Mouse (Mus musculus) left cerebral cortex, adult 9 months (tissue): ENCODE measurements at regions not wholly inside any gene's neighbourhood (a gene's known extent, or its start where the extent isn't known, plus 50 kb on each side); places are given as distances from the start of the nearest gene placed in this dataset.
"Not testable (repeated sequence)": the region's sequence is repeated elsewhere in the genome, so short reads cannot be mapped to it uniquely, and the experiment has no call there.

Experiments
- DNase-seq, 2 experiments: peaks; one replicate each; pipeline ENCODE4 v3.0.0; 2022; ENCODE audit warnings: low spot score in 2 of 2

- DNase-seq = no peak
Measured at GRCm38 (mm10) chr1:108102607-108103006, 512.8 kb downstream of the Serpinb8 start.

GRCm38 (mm10) chr1:108110984-108111383 lies 521.2 kb downstream of the Serpinb8 start:
- no peak for DNase-seq

- no peak for DNase-seq
Measured at GRCm38 (mm10) chr1:108127393-108127792, 537.6 kb downstream of the Serpinb8 start.

DNA sequence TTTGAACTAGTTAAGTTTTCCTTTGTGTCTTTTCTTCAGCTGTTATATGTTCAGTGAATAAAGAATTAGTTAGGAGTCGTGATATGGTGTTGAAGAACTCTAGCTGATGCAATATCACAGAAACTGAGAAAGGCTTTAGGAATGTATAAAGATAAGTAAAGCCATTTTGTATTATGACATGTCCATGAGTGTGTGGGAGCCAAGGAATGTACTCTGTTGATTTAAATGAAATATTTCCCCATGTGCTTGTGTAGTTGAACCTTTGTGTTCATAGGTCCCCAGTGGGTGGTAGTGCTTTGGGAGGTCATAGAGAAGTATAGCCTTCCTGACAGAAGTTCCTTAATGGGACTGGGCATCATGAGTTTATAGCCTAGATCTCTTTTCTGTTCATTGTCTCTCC lies 542.2 kb downstream of the Serpinb8 start:
- no peak for DNase-seq

- not testable (repeated sequence) for DNase-seq
Measured at GRCm38 (mm10) chr1:108135346-108135745, 545.5 kb downstream of the Serpinb8 start.

GRCm38 (mm10) chr1:108144114-108144513 lies 554.3 kb downstream of the Serpinb8 start:
- DNase-seq = no peak

GRCm38 (mm10) chr1:108181350-108182167 lies 591.8 kb downstream of the Serpinb8 start:
- no peak for DNase-seq

DNA sequence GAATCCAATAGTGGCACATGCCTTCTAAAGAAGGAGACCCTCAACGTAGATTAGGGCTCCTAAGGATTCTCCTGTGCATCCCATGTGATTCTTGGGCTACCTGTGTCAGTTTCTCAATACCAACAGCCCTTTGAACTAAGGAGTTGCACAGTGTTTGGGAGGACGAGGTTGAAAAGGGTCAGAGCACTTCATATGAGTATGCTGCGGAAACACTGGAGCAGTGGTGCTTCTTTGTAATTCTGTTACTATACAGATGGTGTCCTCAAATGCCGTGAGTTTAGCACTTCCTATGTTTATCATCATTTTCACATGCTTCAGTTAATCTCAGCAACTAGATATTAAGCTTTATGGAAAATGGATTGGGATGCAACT lies 592.3 kb downstream of the Serpinb8 start:
- DNase-seq = no peak

DNA sequence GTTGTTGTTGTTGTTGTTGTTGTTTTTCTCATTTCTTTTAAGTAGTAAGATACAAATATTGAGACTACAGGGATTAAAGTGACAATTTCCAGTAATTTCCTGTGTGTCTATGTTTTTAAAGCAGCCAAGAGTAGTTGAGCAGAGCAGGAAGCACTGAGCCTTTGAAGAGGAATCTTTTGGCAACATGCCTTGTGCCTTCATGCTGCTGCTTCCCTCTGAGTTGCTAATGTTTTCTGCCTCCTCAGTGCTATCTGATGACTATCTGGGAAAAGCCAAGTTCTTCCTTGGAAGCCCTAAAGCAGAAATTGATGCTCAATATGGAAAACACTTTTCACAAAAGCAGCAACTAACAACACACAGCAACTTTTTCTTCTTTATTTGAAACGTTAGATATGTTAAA lies 634.2 kb downstream of the Serpinb8 start:
- peak in 1 of 2 experiments; percentile 2 for DNase-seq

DNA sequence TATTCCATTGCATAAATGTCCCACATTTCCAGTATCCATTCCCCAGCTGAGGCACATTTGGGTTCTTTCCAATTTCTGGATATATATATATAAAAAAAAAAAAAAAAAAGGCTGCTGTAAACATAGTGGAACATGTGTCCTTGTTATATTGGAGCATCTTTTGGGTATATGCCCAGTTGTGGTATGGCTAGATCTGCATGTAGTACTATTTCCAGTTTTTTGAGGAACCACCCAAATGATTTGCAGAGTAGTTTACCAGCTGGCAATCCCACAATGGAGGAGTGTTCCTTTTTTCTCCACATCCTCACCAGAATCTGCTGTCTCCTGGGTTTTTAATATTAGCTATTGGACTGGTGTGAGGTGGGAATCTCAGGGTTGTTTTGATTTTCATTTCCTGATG lies 650.3 kb downstream of the Serpinb8 start:
- DNase-seq = no peak

DNA sequence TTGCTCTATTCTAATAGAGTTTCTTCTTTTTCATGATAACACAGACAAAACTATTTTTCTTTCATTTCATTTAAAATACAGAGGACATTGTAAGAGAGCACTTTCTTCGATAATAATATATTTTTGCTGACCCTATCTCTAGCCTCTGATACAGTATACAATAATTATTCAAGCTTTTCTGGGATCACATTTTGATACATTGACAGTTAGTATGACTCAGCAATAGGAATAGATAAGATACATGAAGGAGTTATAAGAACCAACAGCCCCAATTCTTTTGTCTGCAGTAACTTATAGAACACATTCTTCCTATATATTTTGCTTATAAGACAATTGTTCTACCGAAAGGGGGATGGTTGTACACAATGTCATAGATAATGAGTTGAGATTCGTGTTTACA lies 665.3 kb downstream of the Serpinb8 start:
- no peak for DNase-seq

DNA sequence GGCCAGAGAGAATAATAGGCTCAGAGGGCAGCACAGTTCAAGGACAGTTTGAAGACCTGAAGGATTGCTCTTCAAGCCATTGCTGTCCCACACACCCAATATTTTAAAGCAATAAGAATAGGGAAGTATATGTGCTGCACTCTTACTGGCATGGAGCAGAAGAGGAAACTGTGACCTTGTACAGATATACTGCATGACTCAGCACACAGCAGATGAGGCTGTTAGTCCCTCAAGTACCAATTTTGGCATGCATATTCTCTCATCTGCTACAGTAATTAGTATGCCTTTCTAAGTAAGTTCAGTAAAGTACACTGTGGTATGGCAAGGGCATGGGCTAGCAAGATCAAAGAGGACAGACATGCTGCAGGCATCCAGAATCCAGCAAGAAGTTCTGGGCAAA lies 669.5 kb downstream of the Serpinb8 start:
- no peak for DNase-seq

DNA sequence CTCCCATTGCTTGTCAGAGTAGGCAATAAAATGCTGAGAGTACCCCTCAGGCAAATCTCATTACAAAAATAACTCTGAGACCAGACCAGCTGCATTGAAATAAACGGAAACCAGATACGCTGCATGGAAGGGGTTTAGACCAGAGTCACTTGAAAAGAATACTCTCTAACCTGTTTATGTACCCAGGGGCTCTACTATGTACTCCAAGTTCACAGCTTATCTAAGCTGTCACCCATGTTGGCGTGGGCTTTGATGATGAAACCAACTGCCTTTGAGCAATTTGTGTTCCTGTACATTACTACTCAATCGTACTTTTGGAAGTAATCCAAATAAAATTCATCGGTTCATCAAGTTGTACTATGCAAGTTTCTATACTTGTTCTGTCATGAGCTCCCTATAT lies 692.3 kb downstream of the Serpinb8 start:
- no peak for DNase-seq

DNA sequence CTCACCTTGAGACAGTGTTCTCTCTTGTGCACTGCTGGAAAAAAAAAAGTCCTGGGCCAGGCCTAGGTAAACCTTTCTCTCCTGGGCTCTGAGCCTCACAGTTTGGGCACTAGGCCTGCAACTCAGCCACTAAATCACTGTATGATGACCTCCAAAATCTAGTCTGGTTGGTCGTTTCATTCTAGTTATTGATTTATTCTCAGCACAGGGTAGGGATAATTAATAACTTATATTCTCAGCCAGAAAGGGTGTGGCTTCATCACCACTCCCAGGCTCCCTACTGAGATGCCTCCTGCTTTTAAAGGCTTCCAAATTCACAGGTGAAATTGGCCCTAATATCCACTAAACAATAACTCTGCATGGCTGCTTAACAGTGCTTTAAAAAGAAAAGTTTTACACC lies 696.8 kb downstream of the Serpinb8 start:
- DNase-seq = no peak
